Mouse (Mus musculus) kidney, postnatal 25 days (tissue): Measurements from ENCODE around the gene Mpg.

ENCODE experiments used
- DNase-seq, 2 experiments: peaks; one replicate each; pipeline ENCODE4 v3.0.0; 2021; ENCODE audit warnings: mixed read lengths in 2 of 2

Mpg gene

DNA sequence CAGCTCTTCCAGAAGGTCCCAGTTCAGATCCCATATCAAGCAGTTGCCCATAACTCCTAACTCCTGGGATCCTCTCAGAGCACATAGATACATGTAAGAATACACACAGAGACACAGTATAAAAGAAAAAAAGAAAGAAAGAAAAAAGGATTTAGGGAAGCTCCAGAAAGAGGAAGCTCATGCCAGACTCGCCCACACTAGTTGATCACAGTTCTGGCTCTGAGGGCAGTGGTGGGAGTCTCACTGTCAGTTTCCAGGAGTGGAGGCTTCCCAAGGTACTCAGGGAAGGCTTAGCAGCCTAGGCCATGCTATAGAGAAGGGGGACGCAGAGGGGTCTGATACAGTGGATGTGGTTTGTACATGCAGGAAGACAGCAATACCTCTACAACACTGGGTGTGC lies 4.8 kb downstream of the Mpg start:
- no peak for DNase-seq

DNA sequence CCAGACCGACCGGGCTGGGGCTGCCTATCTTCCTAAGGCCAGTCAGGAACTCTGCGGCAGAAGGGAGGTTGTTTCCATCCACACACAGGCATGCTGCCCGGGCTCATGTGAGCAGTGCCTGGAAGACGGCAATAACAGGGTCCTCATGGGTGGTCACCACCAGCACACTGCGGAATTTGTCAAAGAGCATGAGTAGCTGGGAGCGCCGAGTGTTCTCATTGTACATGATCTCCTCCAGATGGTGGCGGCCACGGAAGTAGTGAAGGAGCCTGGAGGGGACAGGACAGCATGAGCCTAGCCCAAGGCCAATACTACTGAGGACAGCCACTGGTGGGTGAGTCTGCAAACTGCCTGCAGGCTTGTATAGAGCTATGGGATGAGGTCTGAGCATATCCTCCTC lies 6.5 kb downstream of the Mpg start:
- peak in 1 of 2 experiments; percentile 33 for DNase-seq

DNA sequence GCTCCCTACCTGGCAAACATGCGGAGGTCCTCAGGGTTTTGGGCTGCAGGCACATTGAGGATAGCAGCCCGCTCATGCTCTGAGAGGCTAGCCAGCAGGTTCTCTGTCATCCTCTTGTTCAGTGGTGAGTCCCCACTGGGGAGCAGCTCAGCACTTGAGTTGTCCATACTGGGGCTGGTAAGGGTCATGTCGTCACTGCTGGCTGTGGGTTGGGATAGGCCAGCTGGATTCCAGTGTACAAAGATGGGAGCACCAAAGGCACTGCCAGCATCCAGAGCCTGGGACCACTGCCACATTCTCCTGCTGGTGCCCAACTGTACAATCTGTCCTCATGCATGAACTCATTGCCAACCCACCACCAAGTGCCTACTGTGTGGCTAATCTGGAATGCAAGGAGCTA lies 7.6 kb downstream of the Mpg start:
- DNase-seq: no peak

DNA sequence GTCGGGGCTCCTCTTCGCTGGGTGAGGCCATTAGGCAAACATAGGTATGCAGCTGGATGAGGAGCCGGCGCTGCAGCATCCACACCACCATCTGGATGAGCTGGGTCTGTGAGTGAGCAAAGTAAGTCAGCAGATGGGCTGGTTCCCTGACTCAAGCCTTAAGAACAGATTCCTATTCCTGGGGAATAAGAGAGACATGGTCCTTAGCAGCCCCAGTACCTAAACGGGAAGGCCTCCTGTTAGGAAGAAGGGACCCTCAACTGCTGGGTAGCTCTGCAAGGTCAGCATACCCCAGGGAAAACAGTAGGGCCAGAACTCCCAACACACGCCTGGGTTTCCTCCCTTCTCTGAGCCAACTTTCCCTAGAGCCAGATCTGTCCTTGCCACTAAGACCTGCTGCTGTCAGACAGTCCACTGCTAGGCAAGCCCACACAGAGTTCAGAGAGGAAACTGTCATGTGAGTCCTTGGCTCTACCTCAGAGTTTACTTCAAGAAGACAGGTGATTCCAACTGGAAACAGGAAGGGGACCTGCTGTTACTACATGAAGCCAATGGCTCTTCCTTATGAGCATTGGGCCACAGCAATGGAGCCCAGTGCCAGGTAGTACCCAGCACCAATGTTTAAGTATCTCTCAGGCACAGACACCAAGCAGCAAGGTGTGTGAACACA lies 8.6 kb downstream of the Mpg start:
- no peak for DNase-seq

DNA sequence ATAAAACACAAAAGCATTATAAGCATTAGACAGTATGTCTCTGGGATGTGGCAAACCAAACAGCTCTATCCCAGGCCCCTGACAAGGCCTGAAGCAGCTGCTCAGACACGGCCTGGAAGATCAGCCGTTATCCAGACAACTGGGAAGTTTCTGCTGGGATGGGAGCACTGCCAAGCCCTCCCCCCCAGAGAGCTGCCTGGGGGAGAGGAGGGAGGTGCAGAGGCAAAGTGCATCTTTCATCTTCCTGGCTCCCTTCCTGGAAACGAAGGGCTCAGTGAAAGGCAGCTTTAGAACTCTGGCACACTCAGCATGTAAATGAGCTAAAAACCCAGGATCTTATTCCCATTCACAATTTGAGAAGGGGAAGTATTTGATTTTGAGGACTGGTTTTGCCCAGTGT lies 9.3 kb downstream of the Mpg start:
- peak; percentile 86 to 94 for DNase-seq

DNA sequence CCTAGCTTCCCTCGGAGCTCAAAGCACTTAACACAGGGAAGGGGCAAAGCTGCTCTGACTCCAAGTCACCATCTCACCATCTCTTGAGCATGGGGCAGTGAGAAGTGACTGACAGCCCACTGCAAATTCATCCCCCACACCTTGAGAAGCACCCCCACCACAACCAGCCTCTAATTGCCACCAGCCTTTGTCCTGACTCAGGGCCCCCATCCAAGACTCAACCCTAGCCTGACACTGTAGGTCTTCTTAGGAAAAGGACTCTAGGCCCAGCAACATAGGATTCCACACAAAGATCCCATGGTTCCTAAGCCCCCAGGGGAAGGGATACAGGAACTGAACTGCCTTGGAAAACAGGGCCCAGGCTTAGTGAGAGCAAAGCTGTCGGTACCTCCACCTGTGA lies 9.8 kb downstream of the Mpg start:
- no peak for DNase-seq

DNA sequence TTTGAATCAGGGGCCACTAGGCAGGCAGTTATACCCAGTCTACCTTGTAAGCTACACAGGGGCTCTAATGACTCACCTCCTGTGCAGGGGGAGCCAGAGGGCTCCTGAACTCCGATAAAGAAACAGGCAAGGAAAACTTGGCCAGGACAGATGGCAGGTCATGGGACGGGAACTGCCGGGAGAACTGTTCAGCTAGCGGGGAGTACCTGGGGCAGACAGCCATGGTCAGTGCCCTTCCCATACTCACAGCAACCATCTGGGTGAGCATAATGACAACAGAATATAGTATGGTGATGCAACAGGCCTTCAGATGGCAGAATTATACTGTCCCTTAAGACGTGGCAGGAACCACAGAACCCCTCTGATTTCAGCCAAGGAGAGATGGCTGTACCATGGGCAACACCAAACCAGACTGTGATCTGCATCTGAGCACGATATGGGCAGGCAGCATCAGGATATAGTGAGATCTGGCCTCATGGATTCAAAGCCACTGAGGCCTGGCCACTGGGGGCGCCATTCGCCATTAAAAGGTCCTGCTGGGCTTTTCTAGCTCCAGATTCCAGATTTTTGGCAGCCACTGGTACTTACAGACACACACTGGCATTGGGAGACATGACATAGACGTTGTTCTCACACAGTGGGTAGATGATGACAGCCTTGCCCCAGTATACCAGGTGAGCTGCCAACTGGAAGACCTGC lies 10.6 kb downstream of the Mpg start:
- DNase-seq: peak; percentile 68 to 82

DNA sequence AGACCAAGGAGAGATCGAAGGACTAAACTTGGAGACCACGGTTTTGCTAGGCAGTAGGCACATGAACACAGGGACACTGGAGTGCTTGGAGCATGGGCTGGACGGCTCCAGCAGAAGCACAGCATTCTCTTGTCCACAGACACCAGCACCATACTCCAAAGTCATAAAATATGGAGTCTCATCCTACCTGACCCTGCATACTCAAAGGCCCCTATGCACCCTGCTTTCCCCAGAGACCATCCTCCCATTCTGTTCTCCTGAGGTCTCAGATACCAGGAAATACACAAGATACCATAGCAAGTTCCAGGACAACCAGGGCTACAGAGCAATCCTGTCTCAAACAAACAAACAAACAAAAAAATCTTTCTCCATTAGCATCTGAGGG lies 11.1 kb downstream of the Mpg start:
- DNase-seq: no peak

DNA sequence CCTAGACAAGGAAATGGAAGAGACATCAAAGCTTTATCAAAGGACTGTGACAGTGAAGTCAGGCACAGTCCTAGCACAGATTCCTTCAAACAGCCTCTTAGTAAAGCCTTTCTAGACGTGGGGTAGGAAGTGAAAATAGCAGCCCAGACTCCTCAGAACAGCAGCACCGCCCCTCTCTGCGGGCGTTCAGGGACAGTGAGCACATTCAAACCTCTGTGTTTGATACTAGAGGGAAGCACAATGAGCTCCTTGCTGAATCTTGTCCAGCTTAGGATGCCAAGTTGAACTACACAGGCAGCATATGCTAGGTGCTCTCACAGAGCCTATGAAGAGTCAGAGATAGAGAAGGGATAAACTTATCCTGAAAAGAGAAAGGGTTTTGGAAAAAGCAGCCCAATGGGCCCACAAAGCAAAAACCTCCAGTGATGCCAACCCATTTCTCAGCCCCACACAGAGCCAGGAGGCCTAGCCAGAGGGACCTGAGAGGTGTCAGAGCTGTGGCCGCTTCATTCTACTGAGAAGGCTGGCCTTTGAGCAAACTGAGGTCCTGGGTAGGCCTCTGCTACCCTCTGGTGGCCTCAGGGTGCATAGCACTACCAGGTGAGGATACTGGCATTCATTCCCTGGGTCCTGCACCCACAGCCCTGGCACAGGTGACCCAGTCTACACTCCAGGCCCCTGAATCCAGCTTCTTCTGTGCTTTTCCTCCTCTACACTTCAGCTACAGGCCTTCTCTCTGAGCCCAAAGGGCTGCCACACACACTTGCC lies 12.0 kb downstream of the Mpg start:
- peak; percentile 80 to 82 for DNase-seq

DNA sequence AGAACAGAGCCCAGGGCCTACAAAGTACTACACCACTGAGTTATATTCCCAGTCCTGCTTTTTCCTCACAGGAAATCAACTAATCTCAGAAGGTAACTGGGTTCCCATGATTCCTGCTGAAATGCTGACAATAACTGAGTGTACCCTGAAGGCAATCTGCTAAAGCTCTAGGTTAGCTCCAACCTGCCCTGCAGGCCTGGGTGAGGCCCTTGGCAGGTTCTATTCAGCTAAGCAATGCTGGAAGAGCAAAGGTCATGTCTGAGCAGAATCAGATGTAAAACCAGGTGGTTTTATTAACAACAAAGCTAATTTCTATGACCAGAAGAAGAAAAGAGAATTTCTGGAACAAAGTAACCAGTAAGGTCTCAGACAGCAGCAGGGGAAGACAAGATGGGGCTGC lies 15.1 kb downstream of the Mpg start:
- DNase-seq: no peak

DNA sequence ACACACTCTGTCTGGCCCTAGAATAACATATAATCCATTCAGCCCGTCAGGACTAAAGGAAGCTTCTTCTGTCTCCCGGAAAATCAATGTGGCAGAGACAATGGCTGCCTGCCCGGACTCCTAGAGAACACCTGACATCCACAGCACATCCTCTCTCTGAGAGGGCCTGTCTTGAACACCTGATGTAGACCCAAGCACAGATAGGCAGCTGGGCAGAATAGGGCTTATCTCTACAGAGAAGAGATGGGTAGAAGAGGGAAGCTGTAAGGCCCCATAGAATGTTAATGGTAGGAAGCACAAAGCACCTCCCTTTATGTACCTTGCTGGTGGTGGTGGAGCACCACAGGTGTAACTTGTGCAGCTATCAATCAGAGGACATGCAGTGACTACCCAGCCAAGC lies 15.9 kb downstream of the Mpg start:
- DNase-seq: no peak

DNA sequence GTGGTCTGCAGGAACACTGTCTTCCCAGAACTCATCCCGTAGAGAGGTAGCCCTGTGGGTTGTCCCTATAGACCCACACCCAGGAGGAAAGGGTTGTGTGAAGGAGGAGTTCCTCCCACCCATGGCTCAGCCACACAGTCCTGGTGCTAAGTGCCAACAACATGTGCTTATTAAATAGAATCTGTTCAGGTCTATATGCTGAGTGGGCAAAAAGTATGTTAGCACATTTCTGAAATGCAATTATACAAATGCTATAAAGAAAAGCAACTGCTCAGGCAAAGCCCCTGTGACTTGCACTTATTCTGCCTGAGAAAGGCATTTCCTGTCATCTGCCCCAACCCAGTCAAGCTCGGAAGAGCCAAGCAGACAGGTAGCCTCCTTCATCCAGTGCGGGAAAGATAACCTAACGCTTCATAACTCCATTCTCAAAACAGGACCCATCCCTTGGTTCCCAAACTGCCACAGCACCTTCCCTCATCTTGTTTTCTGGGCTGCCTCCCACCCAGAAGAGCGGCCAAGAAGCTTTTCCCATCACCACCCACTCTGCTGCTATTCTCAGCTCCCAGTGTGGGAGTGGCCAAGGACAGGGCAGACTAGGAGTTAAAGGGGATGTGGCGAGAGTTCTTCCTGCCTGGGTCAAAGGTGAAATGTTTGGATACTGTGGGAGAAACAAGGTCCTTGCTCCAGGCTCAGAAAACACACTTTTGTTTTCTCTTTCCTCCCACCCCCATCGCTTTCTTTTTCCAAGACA lies 17.1 kb downstream of the Mpg start:
- peak in 1 of 2 experiments; percentile 58 for DNase-seq

DNA sequence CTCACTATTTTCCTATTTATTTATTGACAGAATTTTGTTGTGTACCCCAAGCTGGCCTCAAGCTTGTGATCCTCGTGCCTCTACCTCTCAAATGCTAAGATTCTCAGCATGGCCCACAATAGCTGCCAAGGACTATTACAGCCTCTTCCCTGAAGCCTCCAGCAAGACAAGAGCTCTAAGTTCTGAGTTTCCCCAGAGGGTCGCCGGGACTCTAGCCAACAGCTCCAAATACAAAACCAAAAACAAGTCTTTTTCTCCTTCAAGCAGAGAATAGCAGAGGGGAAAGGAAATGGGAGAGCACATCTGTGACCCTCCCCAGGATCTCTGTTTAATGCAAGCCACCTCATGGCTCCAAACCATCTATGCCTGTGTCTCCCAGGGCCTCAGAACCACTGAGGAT lies 17.8 kb downstream of the Mpg start:
- DNase-seq: no peak

DNA sequence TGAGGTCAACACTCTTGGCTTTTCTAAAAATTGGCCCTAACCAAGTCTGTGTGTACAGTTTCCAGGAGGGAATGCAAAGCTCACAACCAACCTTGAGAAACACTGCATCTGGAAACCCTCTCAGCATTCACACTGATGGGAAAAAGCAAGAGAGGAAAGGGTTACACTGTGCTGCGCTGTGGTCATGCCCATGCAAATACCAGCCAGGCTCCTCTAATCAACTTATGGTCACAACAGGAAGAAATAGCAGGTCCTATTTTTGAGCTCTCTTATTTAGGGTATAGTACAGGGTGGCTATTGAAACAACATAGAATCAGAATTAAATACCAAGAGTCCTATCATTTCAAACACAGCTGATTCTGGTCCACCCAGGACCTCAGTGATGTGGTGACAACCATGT lies 18.3 kb downstream of the Mpg start:
- DNase-seq: no peak

DNA sequence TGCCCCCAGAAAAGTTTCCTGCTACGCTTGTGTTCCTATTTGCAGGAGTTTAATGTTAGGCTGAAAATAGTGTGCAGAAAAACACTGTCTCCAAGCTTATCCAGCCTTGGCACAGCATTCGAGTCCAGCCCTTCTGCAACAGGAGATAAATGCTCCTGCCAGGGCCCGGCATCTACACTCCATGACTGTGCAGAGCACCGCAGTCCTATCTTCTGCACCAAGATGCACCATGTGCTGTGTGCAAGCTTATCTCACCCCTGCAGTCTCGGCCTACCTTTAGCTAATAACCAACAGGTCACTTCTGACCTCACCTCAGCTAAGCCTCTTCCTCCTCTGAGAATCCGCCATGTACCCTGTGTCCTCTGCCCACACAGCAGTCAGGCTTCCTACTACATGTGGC lies 19.3 kb downstream of the Mpg start:
- no peak for DNase-seq

DNA sequence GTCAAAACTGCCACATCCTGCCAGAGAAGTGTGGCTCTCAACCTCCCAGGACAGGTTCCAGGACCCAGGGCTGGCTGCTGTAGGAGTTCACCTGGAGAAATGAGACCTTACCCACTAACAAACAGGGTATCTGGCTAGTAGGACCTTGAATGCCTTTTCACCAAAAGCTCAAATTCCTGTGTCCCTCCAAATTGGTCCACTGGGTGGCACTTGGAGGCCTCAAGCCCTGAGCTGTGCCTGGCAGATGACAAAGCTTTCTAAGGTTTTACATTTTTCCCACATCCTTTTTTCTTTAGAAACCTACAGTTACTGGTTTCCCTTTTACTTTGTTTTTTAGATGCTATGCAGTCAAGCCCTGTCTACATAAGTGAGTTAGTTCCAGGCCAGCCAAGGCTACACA lies 20.8 kb downstream of the Mpg start:
- no peak for DNase-seq

DNA sequence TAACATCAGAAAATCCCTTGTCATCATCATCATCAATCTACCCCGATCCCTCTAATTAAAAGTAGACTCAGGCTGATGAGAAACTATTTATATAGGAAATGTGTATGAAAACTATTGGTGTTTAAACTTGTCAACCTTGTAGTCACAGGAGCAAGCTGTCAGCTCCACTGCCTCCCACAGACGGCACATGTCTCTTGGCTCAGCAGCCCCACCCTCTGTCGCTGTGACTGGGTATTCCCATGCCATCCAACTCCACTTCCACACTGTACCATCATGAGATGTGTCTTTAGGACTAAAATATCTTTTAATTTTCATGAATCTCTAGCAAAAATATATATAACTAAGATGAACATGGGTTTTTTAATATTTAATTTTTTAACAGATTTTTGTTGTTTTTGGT lies 22.0 kb downstream of the Mpg start:
- no peak for DNase-seq

DNA sequence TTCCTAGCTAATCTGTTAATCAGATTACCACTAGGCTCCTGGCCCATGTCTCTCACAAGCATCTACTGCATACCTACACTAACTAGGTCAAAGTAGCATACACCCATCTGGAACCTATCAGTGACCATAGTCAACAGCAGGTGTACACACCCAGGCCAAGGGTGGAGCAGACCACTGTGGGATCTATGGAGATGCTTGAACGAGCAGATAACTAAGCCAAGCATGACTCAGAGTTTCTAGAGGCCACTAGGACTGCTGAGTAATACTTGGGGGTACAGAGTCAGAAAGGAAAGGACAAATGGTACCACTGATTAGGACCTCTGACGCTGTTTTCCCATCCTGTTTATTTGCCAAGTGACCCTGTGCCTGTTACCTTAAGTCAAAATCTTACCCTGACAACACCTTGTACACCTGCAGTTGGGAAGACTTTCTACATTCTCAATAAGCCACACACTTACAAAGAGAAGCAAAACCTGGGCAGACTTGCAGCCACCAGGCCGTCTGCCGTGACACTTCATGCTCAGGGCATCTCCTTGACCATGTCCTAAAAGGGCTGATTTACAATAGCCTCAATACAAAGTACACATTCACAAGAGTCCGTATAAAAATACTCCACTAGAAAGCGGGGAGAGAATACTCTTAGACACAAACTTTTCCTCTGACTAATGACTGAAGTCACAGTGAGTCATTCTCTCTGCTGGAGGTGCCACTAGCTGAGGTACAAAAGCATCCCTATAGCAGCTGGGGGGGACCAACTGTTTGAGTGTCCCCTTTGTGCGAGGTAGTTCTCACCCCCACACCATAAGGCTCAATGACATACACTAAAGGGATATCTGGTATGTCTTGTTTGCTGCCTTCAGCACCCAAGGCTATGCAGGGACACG lies 24.8 kb downstream of the Mpg start:
- DNase-seq: no peak

DNA sequence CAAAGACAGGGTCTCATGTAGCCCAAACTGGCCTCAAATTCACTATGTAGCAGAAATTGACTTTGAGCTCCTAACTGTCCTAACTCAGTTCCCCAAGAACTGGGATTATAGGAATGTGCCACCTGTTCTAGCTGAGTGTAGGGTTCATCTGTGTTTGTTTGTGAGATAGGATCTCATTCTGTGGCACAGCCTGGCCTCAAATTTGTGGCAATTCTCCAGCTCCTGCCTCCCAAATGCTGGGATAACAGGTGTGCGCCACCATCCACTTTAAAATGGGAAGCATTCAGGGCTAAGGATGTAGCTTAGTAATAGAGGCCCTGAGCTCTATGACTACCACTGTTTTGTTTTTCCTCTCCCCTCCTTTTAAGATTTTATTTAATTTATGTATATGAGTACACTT lies 26.8 kb downstream of the Mpg start:
- DNase-seq: no peak

DNA sequence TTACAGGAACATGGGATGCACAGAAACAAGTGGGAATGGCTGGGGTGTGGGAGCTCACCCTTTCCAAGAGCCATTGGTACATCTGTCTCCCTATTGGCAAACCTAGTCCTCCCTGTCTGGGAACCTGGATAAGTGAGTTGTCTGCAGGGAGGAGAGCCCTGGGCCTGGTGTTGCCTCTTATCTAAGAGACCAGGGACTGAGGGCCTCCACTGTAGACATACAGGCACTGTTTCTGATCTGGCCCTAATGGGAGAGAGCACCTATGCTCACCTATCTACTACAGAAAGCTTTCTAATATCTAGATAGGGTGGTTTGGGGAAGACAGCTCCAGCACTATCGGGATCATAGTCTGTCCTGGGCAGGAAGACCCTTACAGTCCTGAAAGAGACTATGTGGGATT lies 29.8 kb downstream of the Mpg start:
- no peak for DNase-seq

DNA sequence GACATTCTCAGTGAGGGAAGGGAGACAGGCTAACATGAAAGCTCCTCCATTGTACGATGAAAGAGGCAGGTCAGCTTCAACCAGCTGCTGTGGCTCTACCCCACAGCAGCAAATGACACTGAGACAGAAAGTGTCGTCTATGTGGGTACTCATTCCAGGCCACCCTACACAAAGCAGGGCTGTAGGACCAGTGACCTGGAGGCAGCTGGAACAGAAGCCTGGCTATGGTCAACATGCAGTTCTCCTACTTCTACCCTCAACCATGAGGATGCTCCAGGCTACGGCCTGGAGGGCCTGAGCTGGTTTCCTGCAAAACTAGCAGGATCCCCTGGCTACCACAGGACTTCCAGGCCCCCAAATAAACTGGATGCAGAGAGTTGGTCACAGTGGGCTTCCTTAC lies 30.3 kb downstream of the Mpg start:
- DNase-seq: no peak

DNA sequence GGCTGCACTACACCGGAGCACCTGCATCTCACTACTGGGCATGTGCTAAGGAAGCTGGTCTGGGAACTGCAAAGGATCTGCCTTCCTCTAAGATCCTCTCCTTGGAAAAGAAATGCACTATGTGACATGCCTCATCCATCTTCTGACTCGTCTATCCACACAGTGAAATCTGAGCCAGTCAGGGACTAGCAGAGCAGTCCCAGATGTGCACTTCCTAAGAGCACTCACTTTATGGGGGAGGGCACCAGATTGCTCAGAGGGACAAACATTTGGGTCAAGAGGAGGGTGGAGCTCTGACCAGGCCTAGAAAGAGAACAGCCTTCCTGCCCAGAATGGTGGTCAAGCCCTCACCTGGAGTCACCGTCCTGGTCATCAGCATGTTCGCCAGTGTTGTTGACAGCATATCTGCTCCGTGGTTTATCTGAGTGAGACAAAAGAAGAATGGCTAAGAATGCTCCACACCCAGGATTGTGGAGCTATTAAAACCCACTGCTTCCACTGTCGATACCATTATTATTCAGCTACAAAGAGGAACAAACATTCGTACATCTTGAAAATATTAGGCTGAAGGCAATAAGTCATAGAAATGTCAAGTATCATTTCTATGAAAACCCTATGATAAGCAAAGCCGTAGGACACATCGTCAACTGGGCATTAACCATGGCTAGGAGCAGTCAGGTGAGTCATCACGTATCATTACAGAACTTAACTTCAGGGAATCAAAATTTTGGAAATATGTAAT lies 36.5 kb downstream of the Mpg start:
- DNase-seq: no peak
